ENCODE assay signal across 7 mouse cellular contexts in genomic region chr13:17185253-17185652, GRCm38 (mm10).
DNase-seq lines count a peak whose midpoint lies in the region; ATAC-seq and TF ChIP-seq lines count a peak whose summit lies in the region.

No protein-coding gene starts in this region.

- dilution Hi-C loops in CH12.LX (cut with MboI; ENCODE audit: extremely low pct_ligation_motif_present, extremely low pct_unique_long_range_greater_than_20kb, low sequenced_read_pairs) = no loop called here

- no peaks in the 10 kb centered on the region for H3K79me2 ChIP-seq in CH12.LX (replicated peaks; ENCODE audit: control insufficient read depth, extremely low read depth, insufficient read depth, poor library complexity, severe bottlenecking)

- in situ Hi-C loops in CH12.LX (cut with MboI; ENCODE audit: low pct_ligation_motif_present, low pct_unique_long_range_greater_than_20kb, low sequenced_read_pairs) = no loop called here

- 10% methylated on average over 8 of the region's 8 CpGs for WGBS in liver, embryonic 15.5 days (ENCODE audit: insufficient replicate concordance)
- WGBS in forebrain, embryonic 14.5 days = 80% methylated on average over 8 of the region's 8 CpGs

- peak; percentile 85 for ATAC-seq in granulocyte monocyte progenitor cell, adult 5-6 weeks (replicated peaks; ENCODE audit: poor library complexity, severe bottlenecking)
- ATAC-seq in liver, embryonic 15.5 days (ENCODE audit: insufficient read depth) = no peak
- no peak for ATAC-seq in forebrain, embryonic 14.5 days

- H3K4me2 ChIP-seq in CH12.LX (ENCODE audit: insufficient read depth, low read depth, poor library complexity, severe bottlenecking) = no peak overlapping the region
- peak overlapping the region; percentile 34 for H3K4me2 ChIP-seq in liver, embryonic 15.5 days
- H3K4me2 ChIP-seq in forebrain, embryonic 14.5 days (ENCODE audit: low read length) = no peak overlapping the region

- peak; percentile 1 for DNase-seq in CD4-positive helper T cell, adult 2 months (ENCODE audit: low read depth, low spot score)
- peak; percentile 54 for DNase-seq in CH12.LX (ENCODE audit: extremely low read depth)
- no peak for DNase-seq in forebrain, embryonic 14.5 days (ENCODE audit: low spot score)
- no peak for DNase-seq in left cerebral cortex, adult 9 months (ENCODE audit: low spot score in 2 of 2)
- DNase-seq in left cerebral cortex, postnatal 10 days (ENCODE audit: extremely low spot score in 1 of 2, low spot score in 2 of 2) = no peak

- no peak overlapping the region for H3K9ac ChIP-seq in CH12.LX (ENCODE audit: insufficient read depth, low read depth)
- H3K9ac ChIP-seq in liver, embryonic 15.5 days = no peak overlapping the region
- H3K9ac ChIP-seq in forebrain, embryonic 14.5 days (ENCODE audit: low read length) = no peak overlapping the region

- no peak overlapping the region for H3K4me3 ChIP-seq in CH12.LX (replicated peaks in 1 of 3; ENCODE audit: low read depth in 2 of 3, low read length in 2 of 3, poor library complexity in 1 of 3)
- no peak overlapping the region for H3K4me3 ChIP-seq in liver, embryonic 15.5 days (replicated peaks)
- no peak overlapping the region for H3K4me3 ChIP-seq in forebrain, embryonic 14.5 days (ENCODE audit: low read depth, low read length)

- H3K9me3 ChIP-seq in CH12.LX (replicated peaks; ENCODE audit: low read length) = no peaks in the 10 kb centered on the region
- H3K9me3 ChIP-seq in liver, embryonic 15.5 days (replicated peaks) = no peaks in the 10 kb centered on the region
- H3K9me3 ChIP-seq in forebrain, embryonic 14.5 days (replicated peaks; ENCODE audit: control insufficient read depth, low read length) = no peaks in the 10 kb centered on the region

- no peak for TF ChIP-seq EP300 in CH12.LX (IDR thresholded peaks at IDR 0.05; ENCODE audit: low read length)

- TF ChIP-seq CTCF in CH12.LX (conservative IDR thresholded peaks at IDR 0.05 in 1 of 2, IDR thresholded peaks at IDR 0.05 in 1 of 2; ENCODE audit: low read depth in 2 of 2, low read length in 2 of 2) = no peak

- no peaks in the 10 kb centered on the region for H3K36me3 ChIP-seq in CH12.LX (replicated peaks in 1 of 2; ENCODE audit: control insufficient read depth in 1 of 2, insufficient read depth in 1 of 2, low read length in 1 of 2)
- H3K36me3 ChIP-seq in liver, embryonic 15.5 days (replicated peaks) = no peaks in the 10 kb centered on the region
- H3K36me3 ChIP-seq in forebrain, embryonic 14.5 days (ENCODE audit: control insufficient read depth, insufficient read depth, low read length) = no peaks in the 10 kb centered on the region

- TF ChIP-seq POLR2A in CH12.LX (IDR thresholded peaks at IDR 0.05; ENCODE audit: low read depth, low read length) = no peak

- H3K27ac ChIP-seq in CH12.LX (ENCODE audit: insufficient read depth, low read depth) = no peak overlapping the region
- no peak overlapping the region for H3K27ac ChIP-seq in liver, embryonic 15.5 days (replicated peaks)
- no peak overlapping the region for H3K27ac ChIP-seq in forebrain, embryonic 14.5 days (ENCODE audit: low read depth, low read length)

- peaks cover 0 to 10% of the 10 kb centered on the region in 2 experiments; a peak in 2 of 4 replicates for H3K4me1 ChIP-seq in CH12.LX (ENCODE audit: control insufficient read depth in 1 of 2, insufficient read depth in 2 of 2)
- H3K4me1 ChIP-seq in liver, embryonic 15.5 days (replicated peaks) = no peaks in the 10 kb centered on the region
- H3K4me1 ChIP-seq in forebrain, embryonic 14.5 days (ENCODE audit: control insufficient read depth, insufficient read depth, low read length) = no peaks in the 10 kb centered on the region

- intact Hi-C loops in left cerebral cortex, postnatal 10 days (cut with DNase I) = no loop called here

- TF ChIP-seq RAD21 in CH12.LX (IDR thresholded peaks at IDR 0.05; ENCODE audit: low read depth, low read length) = no peak

- no peaks in the 10 kb centered on the region for H3K27me3 ChIP-seq in CH12.LX (replicated peaks)
- H3K27me3 ChIP-seq in liver, embryonic 15.5 days = no peaks in the 10 kb centered on the region
- no peaks in the 10 kb centered on the region for H3K27me3 ChIP-seq in forebrain, embryonic 14.5 days (replicated peaks; ENCODE audit: control insufficient read depth, insufficient read depth, low read length)

TF ChIP-seq in CH12.LX, 34 proteins besides CTCF, POLR2A, EP300 and RAD21:
- TF ChIP-seq RCOR1 (conservative IDR thresholded peaks at IDR 0.05; ENCODE audit: low read depth, low read length) (no peak), UBTF (IDR thresholded peaks at IDR 0.05; ENCODE audit: low read depth, low read length) (no peak), ZMIZ1 (IDR thresholded peaks at IDR 0.05; ENCODE audit: low read depth, low read length) (no peak), SMC3 (IDR thresholded peaks at IDR 0.05; ENCODE audit: low read depth, low read length) (no peak), TBP (conservative IDR thresholded peaks at IDR 0.05; ENCODE audit: low read depth, low read length) (no peak), ZKSCAN1 (IDR thresholded peaks at IDR 0.05; ENCODE audit: borderline replicate concordance, low read depth, low read length) (no peak), MXI1 (IDR thresholded peaks at IDR 0.05; ENCODE audit: low read depth, low read length) (no peak), NRF1 (IDR thresholded peaks at IDR 0.05; ENCODE audit: low read depth, low read length) (no peak), ZNF384 (IDR thresholded peaks at IDR 0.05; ENCODE audit: low read depth, low read length) (no peak), GABPA (IDR thresholded peaks at IDR 0.05; ENCODE audit: insufficient replicate concordance, low read depth, low read length) (no peak), CHD2 (IDR thresholded peaks at IDR 0.05; ENCODE audit: low read length) (no peak), USF2 (conservative IDR thresholded peaks at IDR 0.05; ENCODE audit: low read depth, low read length) (no peak), ELF1 (IDR thresholded peaks at IDR 0.05; ENCODE audit: low read depth, low read length) (no peak), MYC (IDR thresholded peaks at IDR 0.05; ENCODE audit: low read depth, low read length) (no peak), HCFC1 (IDR thresholded peaks at IDR 0.05; ENCODE audit: low read depth, low read length) (no peak), POLR2AphosphoS2 (IDR thresholded peaks at IDR 0.05; ENCODE audit: low read depth, low read length) (no peak), USF1 (IDR thresholded peaks at IDR 0.05; ENCODE audit: low read depth, low read length) (no peak)
TF ChIP-seq in CH12.LX: peak in this region for 0.

Comparison
In these comparisons a context has a peak if more than half of its experiments do, and no peak if none do; other contexts are left out.
1. DNase-seq: peak in CD4-positive helper T cell, adult 2 months (single experiment) and CH12.LX (single experiment); none in forebrain, embryonic 14.5 days (single experiment), left cerebral cortex, adult 9 months (0 of 2) and left cerebral cortex, postnatal 10 days (0 of 2).